Mouse (Mus musculus): Measurements from ENCODE around the gene Ccdc57.
A peak's percentile ranks its signal among the peaks of the same experiment; 100 is the strongest.
"Not testable (repeated sequence)": the region's sequence is repeated elsewhere in the genome, so short reads cannot be mapped to it uniquely, and the experiment has no call there.

Gene Ccdc57

DNA sequence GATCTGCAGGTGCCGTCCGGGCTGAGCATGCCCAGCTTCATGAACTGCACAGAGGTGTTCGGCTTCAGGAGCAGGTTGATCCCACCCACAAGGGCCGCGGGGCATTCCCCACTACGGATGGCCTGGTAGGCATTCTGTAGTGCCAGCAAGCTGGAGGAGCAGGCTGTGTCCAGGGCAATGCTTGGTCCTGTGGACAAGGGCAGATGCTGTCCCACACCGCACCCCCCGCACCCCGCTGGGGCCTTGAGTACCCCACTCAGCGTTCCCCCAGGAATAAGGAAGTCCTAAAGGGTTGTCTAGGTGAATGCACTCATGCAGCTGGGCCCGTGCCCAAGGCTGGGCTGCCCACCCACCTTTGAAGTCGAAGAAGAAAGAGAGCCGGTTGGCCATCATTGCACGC lies 112.1 kb downstream of the Ccdc57 start:
- DNase-seq = peak in 1 of 2 experiments; percentile 17

DNA sequence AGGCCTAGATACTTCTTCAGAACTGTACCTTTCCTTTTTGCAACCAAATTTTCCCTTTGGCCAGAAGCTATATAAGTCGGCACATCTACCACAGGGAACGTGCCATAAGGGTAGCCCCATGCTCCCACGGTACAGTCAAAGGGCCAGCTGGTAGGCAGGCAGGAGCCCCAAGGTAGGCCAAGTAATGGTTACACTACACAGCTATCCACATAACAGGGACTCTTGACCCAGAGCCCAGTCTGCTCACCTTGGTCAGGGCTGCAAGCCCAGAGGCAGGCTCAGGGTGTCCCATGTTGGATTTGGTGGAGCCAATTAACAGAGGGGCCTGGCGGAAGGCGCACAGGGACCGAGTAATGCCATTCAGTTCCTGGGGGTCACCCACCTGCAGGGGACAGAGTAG lies 113.1 kb downstream of the Ccdc57 start:
- DNase-seq = peak; percentile 55 to 65

DNA sequence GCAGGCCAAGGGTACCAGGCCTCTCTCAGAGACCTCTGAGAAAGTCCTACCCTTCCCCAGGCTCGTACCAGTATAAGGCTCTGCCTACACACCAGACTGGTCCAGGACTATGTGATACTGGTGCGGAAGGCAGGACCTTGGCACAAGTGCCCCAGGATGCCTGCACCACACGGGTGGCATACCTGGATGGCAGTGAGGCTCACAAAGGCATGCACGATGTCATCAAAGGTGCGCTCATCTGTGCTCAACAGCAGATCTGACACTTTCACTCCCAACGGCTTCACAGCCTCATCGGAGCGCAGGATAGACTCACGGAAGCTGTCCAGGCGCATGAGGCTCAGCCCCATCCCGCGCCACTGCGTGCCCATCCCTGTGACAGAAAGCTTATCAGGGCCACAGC lies 114.4 kb downstream of the Ccdc57 start:
- peak in 1 of 2 experiments; percentile 7 for DNase-seq

DNA sequence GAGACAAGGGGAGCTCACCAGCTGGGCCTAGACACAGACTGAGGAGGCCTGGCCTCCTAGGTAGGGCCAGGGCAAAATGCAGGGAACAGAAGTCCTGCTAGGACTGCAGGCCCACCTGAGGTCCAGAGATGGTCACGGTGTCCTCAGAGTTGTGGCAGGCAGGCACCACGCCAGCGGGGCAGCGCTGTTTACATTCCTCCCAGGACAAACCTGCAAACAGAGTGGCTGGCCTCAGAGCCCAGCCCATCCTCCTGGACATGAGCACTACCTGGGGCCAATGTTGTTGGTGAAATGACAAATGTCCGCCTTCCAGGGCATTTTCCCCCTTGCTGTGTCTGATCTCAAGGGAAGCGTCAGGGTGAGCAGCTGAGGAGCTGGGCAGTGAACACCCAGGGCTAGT lies 115.3 kb downstream of the Ccdc57 start:
- DNase-seq = peak in 1 of 2 experiments; percentile 6

DNA sequence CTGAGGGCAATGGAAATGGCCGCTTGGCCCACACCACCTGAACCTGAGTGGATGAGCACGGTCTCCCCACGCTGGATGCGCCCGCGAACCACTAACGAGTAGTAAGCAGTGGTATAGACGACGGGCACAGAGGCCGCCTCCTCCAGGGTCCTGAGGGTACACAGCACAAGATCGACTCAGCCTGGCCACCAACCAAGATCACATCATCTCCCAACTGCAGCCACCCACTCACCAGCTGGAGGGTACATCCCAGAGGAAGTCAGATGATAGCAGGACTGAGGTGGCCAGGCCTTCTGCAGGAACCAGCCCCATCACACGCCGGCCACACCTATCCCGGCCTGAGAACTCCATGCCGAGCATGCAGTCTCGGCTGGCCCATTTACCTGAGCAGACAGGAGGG lies 120.6 kb downstream of the Ccdc57 start:
- DNase-seq = no peak

DNA sequence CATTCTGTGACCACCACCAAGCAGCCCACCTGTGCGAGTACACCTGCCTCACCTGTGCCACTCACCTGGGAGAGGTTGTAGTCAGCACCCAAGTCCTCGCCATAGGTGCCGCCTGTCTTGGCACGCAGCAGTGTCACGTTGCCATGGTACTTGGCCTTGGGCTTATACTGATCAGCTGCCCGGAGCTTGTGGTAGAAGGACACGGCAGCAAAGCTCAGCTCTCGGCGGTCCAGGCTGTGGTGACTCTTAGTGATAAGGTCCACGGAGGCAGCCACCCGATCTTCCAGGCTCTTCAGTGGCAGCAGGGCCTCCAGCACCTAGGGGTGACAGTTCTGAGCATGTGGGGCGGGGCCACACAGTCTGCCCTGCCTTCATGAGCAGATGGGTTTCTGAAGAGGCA lies 124.7 kb downstream of the Ccdc57 start:
- no peak for DNase-seq

DNA sequence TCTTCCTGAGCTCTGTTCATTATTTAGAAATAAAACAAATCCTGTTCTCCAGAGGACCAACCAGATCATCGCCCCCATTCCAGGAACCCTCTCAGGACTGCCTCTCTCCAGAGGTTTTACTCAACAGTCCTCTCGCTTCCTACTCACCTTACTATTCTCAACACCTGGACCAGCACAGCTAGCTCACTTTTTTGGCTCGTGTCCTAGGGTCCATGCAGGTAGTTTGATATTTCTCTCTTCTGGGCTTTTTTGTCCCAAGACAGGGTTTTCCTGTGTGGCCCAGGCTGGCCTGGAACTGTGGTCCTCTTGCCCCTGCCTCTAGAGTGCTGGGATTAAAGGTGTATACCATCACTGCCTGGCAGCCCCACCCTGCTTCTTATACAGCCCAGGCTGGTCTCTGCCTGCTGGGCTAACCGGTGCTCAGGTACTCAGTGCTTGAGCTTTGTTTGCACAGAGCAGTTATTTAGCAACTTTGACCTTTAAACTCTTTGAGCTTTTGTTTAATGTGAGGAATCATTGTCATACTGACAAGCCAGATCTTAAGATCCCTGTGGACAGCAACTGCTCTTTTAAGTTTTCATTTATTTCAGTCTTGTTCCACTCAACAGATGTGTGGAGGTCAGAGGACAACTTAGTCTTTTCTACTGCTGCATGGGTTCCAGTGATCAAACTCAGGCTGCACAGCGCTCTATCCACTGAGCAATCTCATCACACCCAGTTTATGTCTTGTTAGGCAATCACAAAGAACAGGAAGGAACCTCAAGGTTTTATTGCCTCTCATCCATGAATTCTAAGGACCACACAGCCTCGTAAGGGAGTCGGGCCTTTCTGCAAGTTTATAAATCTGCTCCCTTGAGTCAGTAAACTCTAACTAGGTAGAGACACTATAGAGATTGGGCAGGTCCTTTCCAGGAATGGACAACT lies 127.0 kb downstream of the Ccdc57 start:
- no peak for DNase-seq

DNA sequence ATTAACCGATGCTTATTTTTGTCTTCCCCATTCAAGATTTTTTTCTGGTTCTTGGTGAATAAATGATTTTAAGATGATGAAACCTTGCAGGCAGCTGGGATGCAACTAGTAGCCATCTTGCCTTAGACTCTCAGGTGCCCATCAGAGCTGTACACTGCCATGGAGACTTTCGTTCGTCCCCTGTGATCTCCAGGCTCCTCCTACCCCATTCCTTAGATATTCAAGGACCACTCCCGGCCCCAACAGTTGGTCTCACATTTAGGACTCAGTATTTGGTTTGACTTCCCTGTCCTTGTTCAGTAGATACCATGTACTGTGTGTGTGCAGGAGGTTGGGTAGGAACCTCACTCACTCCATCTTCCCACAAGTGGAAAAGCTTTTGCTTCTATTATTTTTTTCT lies 127.9 kb downstream of the Ccdc57 start:
- no peak for DNase-seq

DNA sequence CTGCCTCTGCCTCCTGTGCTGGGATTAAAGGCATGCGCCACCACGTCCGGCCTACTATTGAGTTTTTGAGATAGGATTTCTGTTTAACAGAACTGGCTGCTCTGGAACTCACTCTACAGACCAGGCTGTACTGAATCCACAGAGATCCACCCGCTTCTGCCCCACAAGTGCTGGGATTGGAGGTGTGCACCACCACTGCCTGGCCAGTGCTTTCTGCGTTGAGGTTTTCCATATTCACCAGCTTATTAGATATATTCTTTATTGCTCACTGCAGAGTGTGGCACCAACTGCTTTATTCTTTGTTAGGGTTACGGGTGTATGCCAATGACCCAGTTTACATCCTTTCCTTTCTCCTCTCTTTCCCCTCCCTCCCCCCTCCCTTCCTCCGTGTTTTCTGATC lies 128.4 kb downstream of the Ccdc57 start:
- DNase-seq = no peak

DNA sequence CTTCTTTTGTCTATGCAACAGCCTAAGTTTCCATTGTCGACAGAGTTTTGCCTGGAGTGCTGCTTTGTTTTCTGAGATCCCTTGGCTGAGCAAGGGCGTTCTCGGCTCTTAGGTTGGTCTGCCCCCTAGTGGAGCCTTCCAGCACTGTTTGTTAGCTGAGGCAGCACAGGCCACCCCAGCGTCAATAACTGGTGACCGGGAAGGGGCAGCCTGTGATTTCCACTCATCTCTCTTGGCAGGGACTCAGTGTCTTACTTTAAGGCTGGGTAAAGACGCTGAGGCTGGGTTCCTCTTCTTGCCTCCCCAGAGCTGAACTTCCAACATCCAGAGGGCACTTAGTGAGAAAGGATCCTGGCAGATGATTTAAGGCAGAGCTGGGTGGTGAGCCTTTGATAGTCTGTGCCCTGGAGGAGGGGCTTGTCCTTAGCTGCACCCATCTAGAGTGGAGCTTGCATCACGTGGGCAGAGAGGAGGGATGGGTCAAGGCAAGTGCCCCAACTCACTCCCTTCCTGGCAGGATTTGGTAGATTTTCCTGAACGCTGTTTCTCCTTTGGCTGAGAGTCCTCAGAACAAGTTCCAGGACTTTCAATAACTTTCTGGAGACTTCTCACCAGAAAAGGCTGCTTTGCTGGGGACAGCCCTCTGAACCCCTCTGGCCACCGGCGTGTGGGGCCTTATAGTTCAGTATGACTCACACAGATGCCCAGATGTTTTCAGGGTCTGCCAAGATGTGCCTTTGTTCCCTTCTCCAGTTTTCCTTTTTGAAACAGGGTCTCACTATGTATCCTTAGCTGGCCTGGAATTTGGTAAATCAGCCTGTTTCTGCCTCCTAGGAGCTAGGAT lies 132.4 kb downstream of the Ccdc57 start:
- peak; percentile 89 for DNase-seq

DNA sequence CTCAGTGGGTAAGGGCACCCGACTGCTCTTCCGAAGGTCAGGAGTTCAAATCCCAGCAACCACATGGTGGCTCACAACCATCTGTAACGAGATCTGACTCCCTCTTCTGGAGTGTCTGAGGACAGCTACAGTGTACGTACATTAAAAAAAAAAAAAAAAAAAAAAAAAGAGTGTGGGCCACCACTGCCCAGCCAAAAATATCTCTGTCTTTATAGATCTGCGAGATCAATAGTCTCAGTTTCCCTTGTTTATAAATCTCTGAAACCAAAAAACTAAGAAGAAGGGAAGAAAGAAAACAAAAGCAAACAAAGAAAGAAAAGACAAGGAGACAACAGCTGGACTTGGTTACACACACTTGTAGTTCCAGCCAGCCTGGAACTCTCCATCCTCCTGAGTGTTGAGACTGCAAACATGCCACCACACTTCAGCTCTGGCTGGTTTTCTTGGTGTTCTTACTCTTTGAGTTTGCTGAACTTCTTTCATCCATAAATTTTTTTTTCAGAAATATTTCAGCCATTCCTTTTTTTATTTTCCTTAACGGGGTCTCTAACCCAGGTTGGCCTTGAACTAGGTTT lies 133.3 kb downstream of the Ccdc57 start:
- no peak for DNase-seq

DNA sequence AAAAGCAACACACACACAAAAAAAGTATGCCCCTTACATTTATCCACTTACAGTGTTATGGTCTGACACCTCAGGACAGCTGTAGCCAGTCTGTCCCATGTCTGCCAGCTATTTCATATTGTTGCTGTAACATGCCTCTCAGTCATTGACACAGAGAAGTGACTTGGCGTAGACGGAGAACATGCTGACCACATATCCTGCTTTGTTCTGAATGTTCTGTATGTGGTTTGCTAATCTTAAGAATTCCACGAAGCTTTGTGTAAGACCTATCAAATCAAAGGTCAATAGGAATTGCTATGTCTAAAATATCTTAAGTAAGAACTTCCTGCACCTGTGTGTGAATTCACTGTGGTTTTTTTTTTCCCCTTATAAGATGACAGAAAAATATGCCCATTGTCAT lies 134.4 kb downstream of the Ccdc57 start:
- DNase-seq = no peak

DNA sequence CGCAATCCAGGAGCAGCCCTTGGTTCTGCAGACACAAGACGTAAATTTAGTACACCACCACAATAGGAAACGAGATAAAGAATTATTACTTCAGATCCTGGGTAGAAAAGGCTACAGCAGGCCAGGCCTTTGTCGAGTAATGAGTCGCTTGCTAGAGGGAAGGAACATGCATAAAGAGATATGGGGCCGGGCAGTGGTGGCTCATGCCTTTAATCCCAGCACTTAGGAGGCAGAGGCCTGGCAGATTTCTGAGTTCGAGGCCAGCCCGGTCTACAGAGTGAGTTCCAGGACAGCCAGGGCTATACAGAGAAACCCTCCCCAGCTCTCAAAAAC lies 136.1 kb downstream of the Ccdc57 start:
- DNase-seq = no peak

DNA sequence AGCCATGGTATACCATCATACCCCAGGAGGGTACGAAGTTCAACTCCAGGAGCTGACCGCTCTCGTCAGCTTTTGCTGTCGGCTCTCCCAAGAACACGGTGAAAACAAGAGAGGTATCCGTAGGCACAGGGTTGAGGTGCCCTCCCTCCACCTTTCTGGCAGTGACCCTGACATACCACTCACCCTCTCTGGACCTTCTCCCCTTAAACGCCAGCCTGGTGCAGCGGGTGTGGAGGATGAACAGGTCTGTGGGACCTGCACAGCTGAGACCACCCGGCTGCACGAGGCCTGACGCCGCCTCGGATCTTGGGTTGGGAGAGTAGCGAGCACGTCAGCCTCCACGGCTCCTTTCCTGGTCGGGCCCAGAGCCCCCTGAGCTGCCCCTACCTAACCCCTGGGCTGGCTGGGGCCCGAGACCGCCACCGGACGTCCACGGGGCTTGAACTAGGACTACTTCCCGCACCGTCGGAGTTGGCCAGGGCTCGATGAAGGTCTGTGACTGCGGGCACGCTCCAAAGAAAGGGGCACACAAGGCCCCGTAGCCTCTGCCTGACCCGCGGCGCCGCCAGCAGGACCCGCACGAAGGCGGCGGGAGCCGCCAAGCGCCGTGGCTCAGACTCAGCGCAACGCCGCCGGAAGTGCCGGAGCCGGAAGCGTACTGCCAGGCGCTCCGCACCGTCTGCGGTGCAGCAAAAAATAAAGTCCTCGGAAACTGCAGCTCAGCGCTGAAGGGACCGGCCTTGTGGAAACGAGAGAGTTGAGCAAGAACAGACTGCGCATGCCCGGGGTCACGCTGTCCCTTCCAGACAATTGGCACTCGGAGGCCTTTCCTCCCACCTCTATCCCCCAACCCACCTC lies 136.7 kb downstream of the Ccdc57 start, which contains the start of gene Dus1l:
Dus1l (minus strand) TSS at position 648 of the 858 bp plus-strand sequence.
- DNase-seq = peak; percentile 96 to 99

DNA sequence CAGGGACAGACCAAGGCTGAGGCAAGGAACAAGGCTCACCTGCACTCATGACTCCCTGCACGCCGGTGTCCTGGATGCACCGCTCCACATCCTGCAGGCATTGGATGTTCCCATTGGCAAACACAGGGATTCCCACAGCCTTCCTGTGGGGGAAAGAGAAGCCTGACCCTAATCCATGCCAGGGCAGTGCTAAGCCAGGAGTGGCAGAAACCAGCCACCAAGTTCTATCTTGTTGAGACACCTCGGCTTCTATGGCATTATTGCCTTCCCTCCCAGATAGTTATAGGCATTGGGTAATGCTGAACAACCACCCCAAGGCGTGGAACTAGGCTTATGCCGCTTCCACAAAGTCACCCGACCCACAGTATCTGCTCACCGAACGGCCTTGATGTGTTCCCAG lies 140.0 kb downstream of the Ccdc57 start:
- no peak for DNase-seq

DNA sequence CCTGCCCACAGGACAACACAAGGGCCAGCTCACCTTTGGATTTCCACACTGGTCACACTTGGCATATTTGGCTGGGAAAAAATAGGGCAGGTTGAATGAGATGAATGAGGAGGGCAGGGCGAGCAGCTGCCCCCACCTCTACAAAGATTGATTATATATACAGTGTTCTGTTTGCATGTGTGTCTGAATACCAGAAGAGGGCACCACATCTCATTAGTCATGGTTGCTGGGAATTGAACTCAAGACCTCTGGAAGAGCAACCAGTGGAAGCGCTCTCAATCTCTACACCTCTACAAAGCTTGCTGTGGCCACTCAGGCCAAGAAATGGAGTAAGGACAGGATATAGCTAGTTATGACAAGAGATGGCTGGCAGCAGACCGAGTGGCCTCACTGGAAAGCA lies 142.9 kb downstream of the Ccdc57 start:
- no peak for DNase-seq

DNA sequence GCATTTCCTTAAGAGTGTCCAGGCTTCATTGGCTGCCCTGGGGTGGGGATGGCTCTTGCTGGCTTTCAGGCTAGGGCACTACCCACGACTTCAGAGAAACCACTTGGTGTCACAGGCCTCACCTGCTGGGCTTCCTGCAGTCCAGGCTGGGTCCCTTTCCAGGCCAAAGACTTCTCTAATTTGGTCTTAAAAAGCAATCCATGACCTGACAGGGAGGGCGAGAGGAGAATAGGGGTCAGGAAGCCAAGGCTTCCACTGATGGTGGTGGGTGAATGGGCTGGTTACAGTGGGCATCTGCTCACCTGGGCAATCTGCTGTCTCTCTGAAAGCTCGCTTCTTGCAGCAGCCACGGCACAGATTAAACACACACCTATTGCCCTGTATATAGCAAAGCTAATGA lies 143.3 kb downstream of the Ccdc57 start:
- no peak for DNase-seq

DNA sequence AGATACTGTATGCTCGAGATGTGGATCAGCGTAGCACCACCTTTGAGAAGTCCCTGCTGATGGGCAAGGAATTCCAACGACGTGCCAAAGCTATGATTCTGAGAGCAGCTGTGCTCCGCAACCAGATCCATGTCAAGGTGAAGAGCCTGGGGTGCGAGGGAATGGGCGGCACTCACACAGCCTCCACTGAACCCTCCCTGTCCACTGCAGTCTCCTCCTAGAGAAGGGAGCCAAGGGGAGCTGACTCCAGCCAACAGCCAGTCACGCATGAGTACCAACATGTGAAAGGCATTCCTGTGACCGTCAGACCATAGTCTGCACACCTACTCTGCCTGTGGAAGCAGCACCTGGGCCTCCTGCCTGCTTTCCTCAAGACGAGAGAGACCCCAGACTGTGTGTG lies 144.2 kb downstream of the Ccdc57 start:
- DNase-seq = not testable (repeated sequence)

DNA sequence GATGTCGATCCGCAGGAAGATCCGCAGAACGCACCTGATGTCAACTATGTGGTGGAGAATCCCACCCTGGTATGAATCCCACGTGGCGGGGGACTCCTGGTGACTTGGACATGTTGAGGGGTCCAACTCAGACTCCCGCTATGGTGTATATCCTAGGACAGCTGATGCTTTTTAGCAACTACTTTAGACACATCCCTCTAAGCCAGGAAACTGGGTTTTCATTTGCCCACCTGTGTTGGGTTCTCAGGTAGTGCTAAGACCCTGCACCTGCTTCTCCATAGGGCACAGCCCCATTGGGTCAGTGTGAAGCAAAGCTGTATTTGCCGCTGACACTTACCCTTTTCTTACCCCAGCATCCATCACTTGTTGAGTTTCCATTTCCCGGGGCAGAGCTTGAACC lies 147.5 kb downstream of the Ccdc57 start:
- no peak for DNase-seq

DNA sequence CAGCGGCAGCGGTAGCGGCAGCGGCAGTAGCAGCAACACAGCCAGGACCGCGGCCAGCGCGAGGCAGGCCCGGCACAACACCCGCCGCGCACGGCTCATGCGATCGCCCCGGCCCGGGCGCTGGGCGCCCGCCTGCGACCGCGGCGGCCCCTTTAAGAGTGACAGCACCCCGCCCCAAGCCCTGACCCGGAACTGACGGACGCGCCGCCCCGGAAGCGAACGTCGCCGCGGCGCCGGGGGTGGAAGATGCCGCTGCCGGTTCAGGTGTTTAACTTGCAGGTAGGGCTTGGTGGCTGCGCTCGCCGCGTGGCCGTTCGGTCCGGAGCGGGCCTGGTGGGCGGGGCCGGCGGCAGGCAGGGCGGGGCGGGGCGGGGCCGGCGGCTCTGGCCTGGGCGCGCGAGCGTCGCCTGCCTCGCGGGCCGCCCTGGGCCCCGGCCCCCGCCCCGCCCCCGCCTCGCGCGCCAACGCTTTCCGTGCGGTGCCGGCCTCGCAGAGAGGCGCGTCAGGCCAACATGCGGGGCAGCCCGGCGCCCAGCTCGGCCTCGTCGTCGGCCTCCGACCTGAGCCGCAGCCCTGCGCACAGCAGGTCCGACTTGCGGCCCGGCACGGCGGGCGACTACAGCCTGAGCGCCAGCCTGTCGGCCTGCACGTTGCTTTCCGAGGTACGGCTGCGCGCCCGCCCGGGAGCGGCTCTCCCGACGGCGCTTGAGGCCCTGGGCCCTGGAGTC lies 148.4 kb downstream of the Ccdc57 start, which contains the start of the genes Rfng and Gps1:
Rfng (minus strand) TSS at position 144 of the 728 bp plus-strand sequence.
Gps1 (plus strand) TSS at position 209 of the 728 bp plus-strand sequence.
- peak; percentile 85 to 89 for DNase-seq

DNA sequence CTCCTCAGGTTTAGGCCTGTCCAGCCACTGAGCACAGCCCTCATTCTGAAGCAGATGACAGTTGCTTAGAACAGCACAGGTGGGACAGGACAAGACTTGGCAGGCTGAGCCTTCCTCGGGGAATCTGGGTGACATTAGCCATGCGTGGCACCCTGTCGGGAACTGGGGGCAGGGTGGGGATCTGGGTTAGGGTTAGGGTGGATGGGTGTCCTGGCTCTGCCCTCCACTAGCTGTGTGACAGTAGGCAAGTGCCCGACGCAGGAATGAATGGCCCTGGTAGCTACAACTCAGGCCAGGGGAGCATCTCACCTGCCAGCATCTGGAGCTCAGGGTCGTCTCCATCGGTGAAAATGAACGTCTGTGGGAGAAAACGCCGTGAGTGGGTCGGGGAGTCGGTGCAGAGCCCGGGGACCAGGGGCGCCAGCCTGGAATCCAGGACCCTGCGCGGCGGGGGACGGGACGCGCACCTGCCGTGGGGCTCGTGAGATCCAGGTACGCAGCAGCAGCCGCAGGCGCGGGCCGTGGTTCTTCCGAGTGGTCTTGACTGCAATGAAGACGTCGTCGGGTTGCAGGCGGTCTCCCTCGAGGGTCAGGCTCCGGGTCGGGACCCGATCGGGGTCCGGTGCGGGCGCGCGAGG lies 149.1 kb downstream of the Ccdc57 start:
- DNase-seq = peak in 1 of 2 experiments; percentile 45
